Mouse (Mus musculus): ENCODE measurements around the gene Sncb.

GRCm38 (mm10) chr13:54746110-54746509 is 20.3 kb downstream of the Sncb start:
- TF ChIP-seq POLR2A (IDR thresholded peaks at IDR 0.05; ENCODE audit: low read depth, low read length) (no peak), CTCF (conservative IDR thresholded peaks at IDR 0.05; ENCODE audit: insufficient read depth, insufficient read length, low read depth, low read length) (no peak)

Data from kidney, adult 2 months (tissue).